Mouse (Mus musculus) heart, embryonic 10.5 days (tissue): ENCODE results near the gene Chrng. TPM values are rescaled to one million over a fixed set of nuclear protein-coding genes. Genes with fewer than 3 reads are reported as not detected.

Source experiments
- DNase-seq: peaks from one replicate; pipeline ENCODE4 v3.0.0-alpha.2; 2017; ENCODE audit warnings: low spot score
- H3K27ac ChIP-seq: fragments of 300-500 bp; sonication (generic); 2 replicates; pipeline ENCODE4 v1.5.1; 2016; ENCODE audit warnings: mild to moderate bottlenecking
- H3K27me3 ChIP-seq: fragments of 300-500 bp; sonication (generic); 2 replicates; pipeline ENCODE4 v1.6.1; 2016; ENCODE audit warnings: mild to moderate bottlenecking; ENCODE audit not compliant: poor library complexity, insufficient read depth, severe bottlenecking
- H3K36me3 ChIP-seq: fragments of 300-500 bp; sonication (generic); 2 replicates; pipeline ENCODE4 v1.6.1; 2016; ENCODE audit warnings: mild to moderate bottlenecking, moderate library complexity
- H3K4me1 ChIP-seq: fragments of 300-500 bp; sonication (generic); 2 replicates; pipeline ENCODE4 v1.6.1; 2016; ENCODE audit warnings: mild to moderate bottlenecking
- H3K4me3 ChIP-seq: fragments of 300-500 bp; sonication (generic); 2 replicates; pipeline ENCODE4 v1.5.1; 2016; ENCODE audit warnings: mild to moderate bottlenecking, moderate library complexity
- H3K9me3 ChIP-seq: fragments of 300-500 bp; sonication (generic); 2 replicates; pipeline ENCODE4 v1.6.1; 2016; ENCODE audit warnings: mild to moderate bottlenecking, moderate library complexity
- WGBS: fragments of 180-500 bp; shearing (Covaris S2); methylation state at CpG from one replicate; pipeline ENCODE4 v1.1.7; 2016; 5-methylcytosine and 5-hydroxymethylcytosine counted together
- polyA plus RNA-seq: library from polyadenylated mRNA; unstranded; fragments of >200 nt; fragmentation: Nextera tagmentation; extraction: Ambion mirVana; gene quantifications from 2 replicates; pipeline ENCODE4 v1.2.1, GENCODE M21; 2016

Chrng gene
- polyA plus RNA-seq, 1 experiment from 2014 or later: 0.34 TPM

GRCm38 (mm10) chr1:87183013-87183412, 21.4 kb upstream of the Chrng start, which contains the start of gene Prss56:
Prss56 (plus strand) TSS chr1:87183313.
- Histone ChIP-seq H3K4me3 (no peak within 1 kb of the TSS), H3K9me3 (no peaks in the 10 kb centered on the region), H3K27me3 (peaks cover 92% of the 10 kb centered on the region), H3K4me1 (peaks cover 15% of the 10 kb centered on the region; the same call in 1 of the 2 replicates), H3K27ac (no peak within 1 kb of the TSS), H3K36me3 (no peaks in the 10 kb centered on the region)
- 53% methylated on average over 9 of the region's 9 CpGs for WGBS
- no peak for DNase-seq

- 27% methylated on average over 15 of the region's 15 CpGs for WGBS
- Histone ChIP-seq H3K4me1 (peaks cover 15% of the 10 kb centered on the region; the same call in 1 of the 2 replicates), H3K27ac (no peak overlapping the region), H3K9me3 (no peaks in the 10 kb centered on the region), H3K27me3 (peaks cover 97% of the 10 kb centered on the region), H3K36me3 (no peaks in the 10 kb centered on the region), H3K4me3 (no peak overlapping the region)
- DNase-seq: no peak
Observed at GRCm38 (mm10) chr1:87183998-87184750, 20.3 kb upstream of the Chrng start.

- Histone ChIP-seq H3K36me3 (no peaks in the 10 kb centered on the region), H3K27ac (no peak overlapping the region), H3K9me3 (no peaks in the 10 kb centered on the region), H3K4me1 (peaks cover 15% of the 10 kb centered on the region; the same call in 1 of the 2 replicates), H3K27me3 (peaks cover 99% of the 10 kb centered on the region), H3K4me3 (no peak overlapping the region)
- 10% methylated on average over 20 of the region's 20 CpGs for WGBS
- DNase-seq: peak; percentile 83
Observed at GRCm38 (mm10) chr1:87184751-87185139, 19.7 kb upstream of the Chrng start.

- H3K9me3 ChIP-seq: no peaks in the 10 kb centered on the region
- 13% methylated on average over 13 of the region's 13 CpGs for WGBS
- H3K27me3 ChIP-seq: peaks cover 99% of the 10 kb centered on the region
- H3K36me3 ChIP-seq: no peaks in the 10 kb centered on the region
- peaks cover 15% of the 10 kb centered on the region; the same call in 1 of the 2 replicates for H3K4me1 ChIP-seq
- no peak overlapping the region for H3K27ac ChIP-seq
- DNase-seq: no peak
- no peak overlapping the region for H3K4me3 ChIP-seq
Observed at GRCm38 (mm10) chr1:87185526-87185925, 18.9 kb upstream of the Chrng start.

GRCm38 (mm10) chr1:87186261-87187036, 18.0 kb upstream of the Chrng start:
- WGBS: 1% methylated on average over 54 of the region's 54 CpGs
- Histone ChIP-seq H3K4me1 (peaks cover 15% of the 10 kb centered on the region; the same call in 1 of the 2 replicates), H3K36me3 (no peaks in the 10 kb centered on the region), H3K27ac (peak overlapping the region; percentile 77), H3K27me3 (peaks cover 99% of the 10 kb centered on the region), H3K4me3 (peak overlapping the region; percentile 70), H3K9me3 (no peaks in the 10 kb centered on the region)
- DNase-seq: no peak

- WGBS: under 1% methylated on average over 15 of the region's 15 CpGs
- H3K27ac ChIP-seq: peak overlapping the region; percentile 77
- no peaks in the 10 kb centered on the region for H3K36me3 ChIP-seq
- H3K4me3 ChIP-seq: peak overlapping the region; percentile 70
- peak; percentile 88 for DNase-seq
- no peaks in the 10 kb centered on the region for H3K9me3 ChIP-seq
- H3K27me3 ChIP-seq: peaks cover 98% of the 10 kb centered on the region
- peaks cover 15% of the 10 kb centered on the region; the same call in 1 of the 2 replicates for H3K4me1 ChIP-seq
Observed at GRCm38 (mm10) chr1:87187037-87187355, 17.5 kb upstream of the Chrng start.

- Histone ChIP-seq H3K27me3 (peaks cover 79% of the 10 kb centered on the region), H3K4me3 (no peak within 1 kb of the TSS), H3K36me3 (no peaks in the 10 kb centered on the region), H3K9me3 (no peaks in the 10 kb centered on the region), H3K4me1 (peaks cover 12% of the 10 kb centered on the region; the same call in 1 of the 2 replicates), H3K27ac (no peak within 1 kb of the TSS)
- DNase-seq: no peak
- 32% methylated on average over 4 of the region's 4 CpGs for WGBS
Observed at GRCm38 (mm10) chr1:87190429-87190828, 14.0 kb upstream of the Chrng start, which contains the start of gene Chrnd. Chrnd (plus strand) TSS chr1:87190607.

GRCm38 (mm10) chr1:87197296-87197695, 7.2 kb upstream of the Chrng start:
- WGBS: 72% methylated on average over 9 of the region's 9 CpGs
- peaks cover 10% of the 10 kb centered on the region; the same call in 1 of the 2 replicates for H3K4me1 ChIP-seq
- H3K27me3 ChIP-seq: peaks cover 13% of the 10 kb centered on the region; the same call in 1 of the 2 replicates
- no peak overlapping the region for H3K4me3 ChIP-seq
- no peak overlapping the region for H3K27ac ChIP-seq
- DNase-seq: no peak
- H3K36me3 ChIP-seq: no peaks in the 10 kb centered on the region
- no peaks in the 10 kb centered on the region for H3K9me3 ChIP-seq

GRCm38 (mm10) chr1:87198119-87199065, 6.1 kb upstream of the Chrng start:
- 65% methylated on average over 12 of the region's 12 CpGs for WGBS

GRCm38 (mm10) chr1:87200811-87201210, 3.6 kb upstream of the Chrng start:
- Histone ChIP-seq H3K4me3 (no peak overlapping the region), H3K9me3 (no peaks in the 10 kb centered on the region), H3K36me3 (no peaks in the 10 kb centered on the region), H3K27ac (no peak overlapping the region), H3K4me1 (peaks cover 20% of the 10 kb centered on the region), H3K27me3 (peaks cover 16% of the 10 kb centered on the region)
- no peak for DNase-seq
- 21% methylated on average over 2 of the region's 2 CpGs for WGBS

More at GRCm38 (mm10) chr1:87198119-87199065, 6.1 kb upstream of the Chrng start:
- H3K4me1 ChIP-seq: peaks cover 10% of the 10 kb centered on the region; the same call in 1 of the 2 replicates
- DNase-seq: no peak
- peak overlapping the region; percentile 84 for H3K27ac ChIP-seq
- H3K4me3 ChIP-seq: no peak overlapping the region
- H3K9me3 ChIP-seq: no peaks in the 10 kb centered on the region
- H3K27me3 ChIP-seq: 0 out of 2 replicates have a peak, but pooled peaks cover 4% of the 10 kb centered on the region
- no peaks in the 10 kb centered on the region for H3K36me3 ChIP-seq

GRCm38 (mm10) chr1:87201848-87202247, 2.6 kb upstream of the Chrng start:
- 52% methylated on average over 1 of the region's 1 CpGs for WGBS

GRCm38 (mm10) chr1:87203779-87204178, 678 bp upstream of the Chrng start:
- H3K4me1 ChIP-seq: peaks cover 23% of the 10 kb centered on the region
- no peaks in the 10 kb centered on the region for H3K36me3 ChIP-seq
- no peak for DNase-seq
- no peaks in the 10 kb centered on the region for H3K9me3 ChIP-seq
- 75% methylated on average over 5 of the region's 5 CpGs for WGBS
- H3K4me3 ChIP-seq: no peak overlapping the region
- H3K27me3 ChIP-seq: peaks cover 46% of the 10 kb centered on the region
- no peak overlapping the region for H3K27ac ChIP-seq

More at GRCm38 (mm10) chr1:87201848-87202247, 2.6 kb upstream of the Chrng start:
- Histone ChIP-seq H3K27me3 (peaks cover 27% of the 10 kb centered on the region), H3K4me1 (peaks cover 29% of the 10 kb centered on the region), H3K4me3 (no peak overlapping the region), H3K36me3 (no peaks in the 10 kb centered on the region), H3K27ac (no peak overlapping the region), H3K9me3 (no peaks in the 10 kb centered on the region)
- no peak for DNase-seq
